Mouse (Mus musculus): ENCODE results near the gene Dkk1.
"Not testable (repeated sequence)": the region's sequence is repeated elsewhere in the genome, so short reads cannot be mapped to it uniquely, and the experiment has no call there.

The Dkk1 gene

GRCm38 (mm10) chr19:30549044-30549853, at the start of gene Dkk1:
TSS of gene Dkk1 (minus strand) at chr19:30549665.
- peak; percentile 89 for DNase-seq (ENCODE audit: low spot score)

- no peak for DNase-seq (ENCODE audit: low spot score)
Observed at GRCm38 (mm10) chr19:30586366-30586765, 36.9 kb upstream of the Dkk1 start.

- DNase-seq (ENCODE audit: low spot score), result no peak
Observed at GRCm38 (mm10) chr19:30564516-30564915, 15.1 kb upstream of the Dkk1 start.

GRCm38 (mm10) chr19:30563876-30564275, 14.4 kb upstream of the Dkk1 start:
- peak; percentile 83 for DNase-seq (ENCODE audit: low spot score)

- DNase-seq (ENCODE audit: low spot score), result no peak
Observed at GRCm38 (mm10) chr19:30558024-30558423, 8.6 kb upstream of the Dkk1 start.

GRCm38 (mm10) chr19:30554467-30554881, 5.0 kb upstream of the Dkk1 start:
- peak; percentile 64 for DNase-seq (ENCODE audit: low spot score)

- no peak for DNase-seq (ENCODE audit: low spot score)
Observed at GRCm38 (mm10) chr19:30553740-30554139, 4.3 kb upstream of the Dkk1 start.

GRCm38 (mm10) chr19:30552260-30552659, 2.8 kb upstream of the Dkk1 start:
- no peak for DNase-seq (ENCODE audit: low spot score)

- peak; percentile 40 for DNase-seq (ENCODE audit: low spot score)
Observed at GRCm38 (mm10) chr19:30549854-30550647, 586 bp upstream of the Dkk1 start.

- peak; percentile 62 for DNase-seq (ENCODE audit: low spot score)
Observed at GRCm38 (mm10) chr19:30548411-30549043, 938 bp downstream of the Dkk1 start.

GRCm38 (mm10) chr19:30539365-30539941, 10.0 kb downstream of the Dkk1 start:
- not testable (repeated sequence) for DNase-seq (ENCODE audit: low spot score)

GRCm38 (mm10) chr19:30516771-30517170, 32.7 kb downstream of the Dkk1 start:
- DNase-seq (ENCODE audit: low spot score), result no peak

GRCm38 (mm10) chr19:30510481-30510880, 39.0 kb downstream of the Dkk1 start:
- DNase-seq (ENCODE audit: low spot score), result no peak

- no peak for DNase-seq (ENCODE audit: low spot score)
Observed at GRCm38 (mm10) chr19:30505497-30505896, 44.0 kb downstream of the Dkk1 start.

Measured in MN1 (cell line).